Mouse (Mus musculus) T-helper 17 cell (primary cell): ENCODE results near the gene Cmah.

Experiments used
- in situ Hi-C, 2 experiments: fragments of 300-600 bp; cut with MboI, MseI; formaldehyde crosslinking; loops; 1 replicate in 1 of 2; 2 replicates in 1 of 2; pipeline ENCODE4 v1.15.1; 2025; ENCODE audit warnings: high pct_unique_total_duplicates in 2 of 2

The Cmah gene

GRCm38 (mm10) chr13:24477564-24477963 lies 150.4 kb downstream of the Cmah start:
- in situ Hi-C loops = no loop called here

- in situ Hi-C loops = no loop called here
Measured at GRCm38 (mm10) chr13:24479516-24479915, 152.3 kb downstream of the Cmah start.

- in situ Hi-C loops = no loop called here
Measured at GRCm38 (mm10) chr13:24480824-24481223, 153.6 kb downstream of the Cmah start.

GRCm38 (mm10) chr13:24481615-24482295 lies 154.6 kb downstream of the Cmah start:
- in situ Hi-C loops = no loop called here

- in situ Hi-C loops = no loop called here
Measured at GRCm38 (mm10) chr13:24483691-24484090, 156.5 kb downstream of the Cmah start.

DNA sequence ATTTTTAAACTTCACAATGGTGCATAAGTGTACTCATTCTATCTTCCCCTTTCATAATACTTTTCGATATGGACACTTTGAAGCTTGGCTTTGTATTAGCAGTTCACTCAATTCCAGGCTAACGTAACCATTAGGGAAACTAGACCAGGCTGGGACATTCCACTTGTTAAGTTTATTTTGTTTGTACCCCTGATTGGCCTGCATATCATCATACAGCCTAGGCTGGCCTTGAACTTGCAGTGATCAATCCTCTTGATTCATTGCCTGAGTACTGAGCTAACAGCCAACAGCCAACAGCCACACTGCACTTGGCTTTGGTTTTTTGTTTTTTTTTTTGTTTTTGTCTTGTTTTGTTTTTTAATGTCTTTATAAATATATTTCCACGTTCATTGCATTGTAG lies 157.6 kb downstream of the Cmah start:
- in situ Hi-C loops = no loop called here

GRCm38 (mm10) chr13:24485964-24486363 lies 158.8 kb downstream of the Cmah start:
- in situ Hi-C loops = no loop called here

GRCm38 (mm10) chr13:24486403-24486802 lies 159.2 kb downstream of the Cmah start:
- in situ Hi-C loops = no loop called here

GRCm38 (mm10) chr13:24487061-24487460 lies 159.9 kb downstream of the Cmah start:
- in situ Hi-C loops = no loop called here

- in situ Hi-C loops = no loop called here
Measured at GRCm38 (mm10) chr13:24487546-24487945, 160.3 kb downstream of the Cmah start.

DNA sequence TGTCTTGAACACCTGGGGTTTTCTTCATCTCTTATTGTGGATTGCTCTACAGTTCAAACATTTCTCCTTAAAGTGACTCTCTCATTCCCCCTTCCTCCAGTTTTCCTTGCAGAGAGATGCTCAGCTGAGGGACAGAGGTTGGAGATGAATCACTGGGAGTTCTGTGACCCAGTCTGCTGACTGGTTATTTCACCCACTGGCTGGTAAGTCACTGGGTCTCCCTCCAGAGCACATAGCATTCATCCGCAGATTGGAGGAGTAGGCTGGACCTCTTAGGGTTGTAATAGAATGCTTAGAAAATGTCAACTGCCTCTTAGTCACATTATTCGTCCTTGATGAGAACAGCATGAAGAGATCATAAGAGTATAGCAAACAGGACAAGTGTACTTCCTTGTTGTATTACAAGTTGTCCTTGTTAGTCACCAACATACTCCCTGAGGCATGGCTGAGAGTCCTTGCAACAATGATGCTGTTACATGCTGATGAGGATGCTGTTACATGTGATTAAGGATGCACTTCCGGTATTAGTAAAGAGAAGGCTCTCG lies 161.4 kb downstream of the Cmah start:
- in situ Hi-C loops = no loop called here

DNA sequence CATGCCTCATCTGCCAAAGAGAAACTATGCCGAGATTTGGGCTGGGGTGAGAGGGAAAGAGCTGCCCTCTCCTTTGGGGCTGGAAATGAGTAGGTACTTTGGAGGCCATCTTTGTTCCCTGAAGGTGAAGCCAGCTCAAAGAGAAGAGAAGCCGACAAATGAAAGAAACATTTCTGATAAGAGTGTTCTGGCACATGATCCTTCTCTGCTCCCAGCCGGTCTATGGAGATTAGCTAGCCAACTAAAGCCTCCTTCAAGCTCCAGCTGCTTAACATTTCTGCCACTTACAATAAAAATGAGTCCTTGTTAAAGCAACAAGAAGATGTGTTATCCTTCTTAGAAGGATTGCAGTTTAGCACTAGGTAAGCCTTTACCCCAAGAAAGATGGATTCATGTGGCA lies 162.3 kb downstream of the Cmah start:
- in situ Hi-C loops = no loop called here

GRCm38 (mm10) chr13:24490041-24490440 lies 162.8 kb downstream of the Cmah start:
- in situ Hi-C loops = loop anchor here in 1 of 2 experiments (5.0 kb wide), 1 partner anchor 68 kb away; no protein-coding TSS in a partner anchor

GRCm38 (mm10) chr13:24491101-24491500 lies 163.9 kb downstream of the Cmah start:
- in situ Hi-C loops = loop anchor here in 1 of 2 experiments (5.0 kb wide), 1 partner anchor 69 kb away; no protein-coding TSS in a partner anchor

DNA sequence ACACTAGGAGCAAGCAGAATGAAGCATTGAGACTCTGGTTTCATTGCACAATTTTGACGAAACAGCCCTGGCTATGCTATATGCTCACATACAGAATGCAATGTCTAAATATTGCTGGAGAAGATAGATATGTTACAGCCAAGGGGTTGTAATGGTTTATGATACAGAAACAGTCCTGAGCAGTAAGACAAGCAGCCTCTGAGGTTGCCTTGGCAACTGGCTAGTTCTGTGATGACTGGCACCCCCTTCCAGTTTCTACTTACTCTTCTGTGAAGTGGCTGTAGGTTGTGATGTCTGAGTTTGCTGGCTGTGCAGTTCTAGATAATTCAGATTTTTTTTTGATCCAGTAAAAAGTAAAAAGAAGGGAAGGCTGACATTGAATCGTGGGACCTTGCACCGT lies 166.6 kb downstream of the Cmah start:
- in situ Hi-C loops = loop anchor here in 1 of 2 experiments (5.0 kb wide), 1 partner anchor 71 kb away; no protein-coding TSS in a partner anchor

DNA sequence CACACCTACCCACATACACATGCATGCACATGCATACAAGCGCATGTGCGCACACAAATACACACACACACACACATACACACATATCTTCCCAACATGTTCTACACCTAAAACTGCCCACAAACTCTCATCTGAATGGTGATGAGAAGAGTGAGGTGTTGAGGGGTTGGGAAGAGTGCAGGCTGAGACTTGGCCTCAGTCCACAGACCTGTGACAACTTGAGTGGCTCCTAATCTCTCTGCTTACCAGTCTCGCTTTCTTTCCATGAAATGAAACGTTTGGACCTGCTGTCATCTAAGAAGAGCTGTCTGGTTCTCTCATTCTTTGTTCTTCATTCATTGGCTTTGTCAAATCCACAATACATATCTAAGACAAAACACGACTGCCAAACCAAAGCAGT lies 169.1 kb downstream of the Cmah start:
- in situ Hi-C loops = no loop called here

- in situ Hi-C loops = no loop called here
Measured at GRCm38 (mm10) chr13:24497001-24497400, 169.8 kb downstream of the Cmah start.

GRCm38 (mm10) chr13:24498342-24498741 lies 171.1 kb downstream of the Cmah start:
- in situ Hi-C loops = no loop called here

- in situ Hi-C loops = no loop called here
Measured at GRCm38 (mm10) chr13:24499505-24499904, 172.3 kb downstream of the Cmah start.

DNA sequence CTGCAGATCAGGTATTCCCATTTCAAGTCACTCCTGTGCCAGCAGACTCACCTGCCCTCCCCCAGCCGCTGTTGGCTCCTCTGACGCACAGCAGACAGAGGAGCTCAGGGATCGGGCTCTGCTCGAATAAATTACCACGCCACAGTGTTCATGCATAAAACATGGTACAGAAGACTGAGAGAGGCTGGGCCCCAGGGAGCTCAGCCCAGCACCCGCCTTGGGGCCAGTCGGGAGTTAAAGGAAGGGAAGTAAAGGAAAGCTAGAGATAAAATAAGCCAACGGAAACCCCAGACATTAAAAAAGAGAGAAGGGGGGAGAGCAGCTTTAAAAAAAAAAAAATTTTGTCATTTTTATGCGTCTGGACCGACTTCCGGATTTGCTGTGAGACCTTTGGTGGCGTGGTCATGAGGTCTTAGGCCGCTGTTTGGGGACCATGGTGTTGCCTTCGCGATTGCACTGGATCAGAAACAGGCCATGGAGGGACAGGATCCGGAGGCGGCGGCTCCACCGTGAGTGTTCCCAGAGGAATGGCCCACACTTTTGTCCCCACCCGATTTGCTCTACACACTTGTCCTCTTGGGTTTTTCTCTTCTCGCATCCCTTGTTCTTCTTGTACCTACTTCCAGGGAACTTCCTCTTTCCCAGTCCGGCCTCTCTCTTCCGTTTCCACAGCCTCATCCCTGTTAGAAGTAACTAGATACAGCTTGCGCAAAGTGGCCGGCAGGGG lies 174.1 kb downstream of the Cmah start:
- in situ Hi-C loops = no loop called here

DNA sequence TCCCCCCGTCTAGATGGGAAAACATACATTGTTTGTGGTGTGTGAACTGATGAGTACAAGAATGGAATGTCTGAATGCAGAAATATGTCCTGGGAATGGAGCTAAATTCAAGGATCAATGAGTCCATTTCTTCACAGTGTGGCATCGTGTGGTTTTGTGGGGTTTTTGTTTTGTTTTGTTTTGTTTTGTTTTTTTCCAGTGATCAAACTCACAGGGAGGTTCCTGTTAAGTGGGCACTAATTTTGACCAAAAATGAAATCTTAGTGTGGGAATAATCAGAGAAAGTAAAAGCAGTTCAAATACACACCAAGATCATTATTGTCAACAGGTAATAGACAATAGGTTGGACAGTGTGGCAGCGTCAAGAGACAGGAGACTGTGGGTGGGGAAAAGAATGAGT lies 174.7 kb downstream of the Cmah start:
- in situ Hi-C loops = no loop called here

DNA sequence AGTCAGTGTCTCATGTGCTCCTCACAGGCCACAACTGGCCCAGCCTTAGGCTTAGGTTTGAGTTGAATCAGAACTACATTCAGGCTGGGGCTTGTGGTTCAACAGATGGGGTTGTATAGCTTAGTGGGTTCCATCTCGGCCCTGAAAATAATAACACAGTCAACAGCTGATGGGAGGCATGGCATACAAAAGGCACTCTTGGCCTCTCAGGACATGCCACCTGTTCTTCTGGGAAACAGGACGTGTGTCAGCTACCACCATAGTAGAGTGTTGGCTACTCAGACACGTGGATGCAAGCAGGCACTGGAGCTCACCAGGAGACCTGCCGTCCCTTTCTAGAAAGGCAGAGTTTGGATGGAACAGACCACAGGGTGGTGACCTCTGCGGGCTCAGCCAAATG lies 178.6 kb downstream of the Cmah start:
- in situ Hi-C loops = loop anchor here in 1 of 2 experiments (5.0 kb wide), 1 partner anchor 181 kb away; no protein-coding TSS in a partner anchor
